Mouse (Mus musculus): Measurements from ENCODE around the gene Olfr1396. TPM values are rescaled to one million over a fixed set of nuclear protein-coding genes. Genes with fewer than 3 reads are reported as not detected.

Gene Olfr1396
- polyA plus RNA-seq (2016; fragmentation: Nextera tagmentation; extraction: Ambion mirVana): not detected in 2 replicates

- Histone ChIP-seq H3K9ac (no peak within 1 kb of the TSS), H3K4me3 (no peak within 1 kb of the TSS), H3K27me3 (no peaks in the 10 kb centered on the region), H3K4me2 (replicated peaks) (no peak within 1 kb of the TSS), H3K9me3 (replicated peaks) (no peaks in the 10 kb centered on the region), H3K4me1 (no peaks in the 10 kb centered on the region), H3K27ac (no peak within 1 kb of the TSS), H3K36me3 (no peaks in the 10 kb centered on the region)
- ATAC-seq (ENCODE audit: low FRiP score): no peak
These were observed at the start of gene Olfr1396 for GRCm38 (mm10) chr11:49114774-49115173. Gene Olfr1396 (minus strand): TSS chr11:49114874.

- no peak overlapping the region for H3K4me2 ChIP-seq (replicated peaks)
- H3K36me3 ChIP-seq: no peaks in the 10 kb centered on the region
- no peak overlapping the region for H3K9ac ChIP-seq
- no peak overlapping the region for H3K4me3 ChIP-seq
- no peaks in the 10 kb centered on the region for H3K4me1 ChIP-seq
- 90% methylated on average over 2 of the region's 2 CpGs for whole genome bisulfite sequencing
- no peak overlapping the region for H3K27ac ChIP-seq
- no peaks in the 10 kb centered on the region for H3K27me3 ChIP-seq
- H3K9me3 ChIP-seq (replicated peaks): no peaks in the 10 kb centered on the region
- no peak for ATAC-seq (ENCODE audit: low FRiP score)
These were observed 42.4 kb upstream of the Olfr1396 start for GRCm38 (mm10) chr11:49156821-49157814.

- Histone ChIP-seq H3K27me3 (no peaks in the 10 kb centered on the region), H3K36me3 (no peaks in the 10 kb centered on the region), H3K27ac (no peak within 1 kb of the TSS), H3K9me3 (replicated peaks) (no peaks in the 10 kb centered on the region), H3K4me1 (no peaks in the 10 kb centered on the region), H3K4me2 (replicated peaks) (no peak within 1 kb of the TSS), H3K4me3 (no peak within 1 kb of the TSS), H3K9ac (no peak within 1 kb of the TSS)
- ATAC-seq (ENCODE audit: low FRiP score): no peak
- 85% methylated on average over 1 of the region's 1 CpGs for WGBS
These were observed 39.4 kb upstream of the Olfr1396 start, which contains the start of gene Olfr1394 for GRCm38 (mm10) chr11:49154077-49154476. Gene Olfr1394 (plus strand): TSS chr11:49154377.

DNA sequence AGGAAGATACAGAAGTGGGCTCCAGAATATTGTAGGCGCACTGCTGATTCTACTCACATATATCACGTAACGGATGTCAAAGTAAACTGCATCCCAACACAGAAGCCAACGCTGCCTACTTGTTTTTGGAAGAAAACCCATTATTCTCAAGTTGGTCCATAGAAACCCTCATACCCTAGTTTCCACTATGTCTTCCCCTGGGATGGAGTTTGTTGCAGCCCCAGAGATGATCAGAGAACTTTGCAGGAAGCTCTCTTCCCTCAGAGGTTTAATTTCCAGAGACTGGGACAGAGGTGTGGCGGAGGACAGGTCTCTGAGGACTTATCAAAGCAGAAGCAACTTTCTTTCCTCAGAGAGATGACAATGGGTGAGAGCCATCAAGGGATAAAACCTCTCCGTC is 27.3 kb upstream of the Olfr1396 start, which contains the start of gene Olfr1395:
Gene Olfr1395 (plus strand): TSS at position 301 of the 400 bp plus-strand sequence.
- Histone ChIP-seq H3K9ac (no peak within 1 kb of the TSS), H3K9me3 (replicated peaks) (no peaks in the 10 kb centered on the region), H3K27me3 (no peaks in the 10 kb centered on the region), H3K27ac (no peak within 1 kb of the TSS), H3K36me3 (no peaks in the 10 kb centered on the region), H3K4me2 (replicated peaks) (no peak within 1 kb of the TSS), H3K4me3 (no peak within 1 kb of the TSS), H3K4me1 (no peaks in the 10 kb centered on the region)
- ATAC-seq (ENCODE audit: low FRiP score): no peak
- 90% methylated on average over 6 of the region's 6 CpGs for WGBS

DNA sequence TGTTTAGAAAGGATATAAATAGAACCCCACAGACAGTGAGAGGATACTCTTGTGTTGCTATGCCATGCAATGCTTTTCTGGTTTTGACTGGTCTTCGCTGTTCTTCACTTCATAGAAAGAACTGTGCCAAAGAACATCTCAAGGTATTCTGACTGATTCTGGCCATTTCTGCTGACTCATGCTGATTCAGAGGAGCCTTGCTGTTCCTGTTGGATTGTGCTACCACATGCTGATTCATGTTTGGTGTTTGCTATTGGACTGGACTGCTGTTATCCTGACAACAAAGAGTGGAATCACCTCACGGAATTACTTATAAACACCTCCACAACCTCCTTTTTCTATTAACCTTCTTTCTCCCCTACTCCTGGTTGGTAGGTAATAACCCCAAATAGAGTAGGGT is 9.5 kb upstream of the Olfr1396 start:
- no peaks in the 10 kb centered on the region for H3K9me3 ChIP-seq (replicated peaks)
- ATAC-seq (ENCODE audit: low FRiP score): no peak
- H3K4me1 ChIP-seq: no peaks in the 10 kb centered on the region
- WGBS: 89% methylated on average over 2 of the region's 2 CpGs
- H3K9ac ChIP-seq: no peak overlapping the region
- H3K27ac ChIP-seq: no peak overlapping the region
- no peaks in the 10 kb centered on the region for H3K27me3 ChIP-seq
- no peak overlapping the region for H3K4me2 ChIP-seq (replicated peaks)
- H3K36me3 ChIP-seq: no peaks in the 10 kb centered on the region
- no peak overlapping the region for H3K4me3 ChIP-seq

DNA sequence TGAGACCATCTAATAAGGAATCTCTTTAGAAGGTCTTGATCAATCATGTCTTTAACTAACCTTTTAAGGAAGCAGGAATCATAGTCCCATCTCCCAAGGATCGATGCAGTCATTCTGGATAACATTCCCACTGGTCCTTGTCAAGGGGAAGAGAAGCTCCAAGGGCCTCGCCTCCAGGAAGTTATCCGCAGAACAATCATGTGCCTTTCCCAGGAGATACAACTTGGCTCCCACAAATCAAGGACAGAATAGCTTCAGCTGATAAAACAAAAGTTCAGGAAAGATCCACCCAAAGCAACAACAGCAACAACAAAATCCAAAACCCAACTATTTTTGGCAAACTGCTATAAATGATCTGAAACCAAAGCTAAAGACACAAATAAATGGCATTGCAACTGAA is 5.0 kb upstream of the Olfr1396 start:
- Histone ChIP-seq H3K4me2 (replicated peaks) (no peak overlapping the region), H3K9me3 (replicated peaks) (no peaks in the 10 kb centered on the region), H3K4me3 (no peak overlapping the region), H3K27ac (no peak overlapping the region), H3K4me1 (no peaks in the 10 kb centered on the region), H3K9ac (no peak overlapping the region), H3K36me3 (no peaks in the 10 kb centered on the region), H3K27me3 (no peaks in the 10 kb centered on the region)
- no peak for ATAC-seq (ENCODE audit: low FRiP score)
- WGBS: 80% methylated on average over 3 of the region's 3 CpGs

DNA sequence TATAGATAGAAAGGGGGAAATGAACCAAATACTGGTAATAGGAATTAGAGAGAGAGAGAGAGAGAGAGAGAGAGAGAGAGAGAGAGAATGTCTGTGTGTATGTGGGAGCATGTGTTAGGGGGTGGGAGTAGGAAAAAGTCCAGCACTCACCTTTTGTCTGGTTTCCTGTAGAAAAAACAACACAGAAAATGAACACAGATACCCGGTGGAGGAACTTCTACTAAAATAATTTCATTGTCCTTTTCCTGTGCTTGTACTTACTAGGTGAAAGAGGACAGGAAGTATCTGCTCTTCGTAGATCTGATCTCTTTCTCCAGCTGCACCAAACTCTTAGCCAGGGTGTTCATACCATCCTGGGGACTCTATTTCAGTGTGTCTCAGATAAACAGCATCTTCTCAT is 516 bp downstream of the Olfr1396 start:
- Histone ChIP-seq H3K9me3 (replicated peaks) (no peaks in the 10 kb centered on the region), H3K4me1 (no peaks in the 10 kb centered on the region), H3K27ac (no peak overlapping the region), H3K36me3 (no peaks in the 10 kb centered on the region), H3K4me2 (replicated peaks) (no peak overlapping the region), H3K27me3 (no peaks in the 10 kb centered on the region), H3K9ac (no peak overlapping the region), H3K4me3 (no peak overlapping the region)
- ATAC-seq (ENCODE audit: low FRiP score): no peak
- WGBS: 78% methylated on average over 2 of the region's 2 CpGs

DNA sequence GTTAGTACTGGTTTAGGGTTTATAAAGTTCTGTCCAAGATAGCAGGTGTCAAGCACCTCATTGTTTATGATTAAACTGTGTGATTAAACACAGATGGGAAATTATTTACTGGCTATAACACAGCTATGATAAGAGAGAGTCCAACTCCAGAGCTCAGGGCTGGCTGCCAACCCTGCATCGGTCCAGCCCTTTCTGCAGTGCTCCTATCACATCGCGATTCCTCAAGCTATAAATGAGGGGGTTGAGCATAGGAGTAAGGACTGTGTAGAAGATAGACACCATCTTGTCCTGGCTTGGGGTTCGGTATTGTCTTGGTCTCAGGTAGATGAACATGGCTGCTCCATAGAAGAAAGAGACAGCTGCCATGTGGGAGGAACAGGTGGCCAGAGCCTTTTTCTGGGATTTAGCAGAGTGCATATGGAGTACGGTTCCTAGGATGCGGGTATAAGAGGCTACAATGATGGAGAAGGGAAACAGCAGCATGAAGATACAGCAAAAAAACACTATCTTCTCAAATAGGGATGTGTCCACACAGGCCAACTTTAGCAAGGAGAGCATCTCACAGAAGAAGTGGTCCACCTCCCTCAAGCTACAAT is 2.0 kb downstream of the Olfr1396 start:
- no peak for ATAC-seq (ENCODE audit: low FRiP score)
- H3K36me3 ChIP-seq: no peaks in the 10 kb centered on the region
- no peak overlapping the region for H3K4me2 ChIP-seq (replicated peaks)
- no peaks in the 10 kb centered on the region for H3K27me3 ChIP-seq
- no peaks in the 10 kb centered on the region for H3K9me3 ChIP-seq (replicated peaks)
- no peak overlapping the region for H3K9ac ChIP-seq
- no peak overlapping the region for H3K4me3 ChIP-seq
- no peaks in the 10 kb centered on the region for H3K4me1 ChIP-seq
- no peak overlapping the region for H3K27ac ChIP-seq
- WGBS: 93% methylated on average over 6 of the region's 6 CpGs

GRCm38 (mm10) chr11:49111000-49111399 is 3.7 kb downstream of the Olfr1396 start:
- Histone ChIP-seq H3K4me2 (replicated peaks) (no peak overlapping the region), H3K27me3 (no peaks in the 10 kb centered on the region), H3K9me3 (replicated peaks) (no peaks in the 10 kb centered on the region), H3K9ac (no peak overlapping the region), H3K4me3 (no peak overlapping the region), H3K36me3 (no peaks in the 10 kb centered on the region), H3K27ac (no peak overlapping the region), H3K4me1 (no peaks in the 10 kb centered on the region)
- ATAC-seq (ENCODE audit: low FRiP score): no peak
- WGBS: 83% methylated on average over 1 of the region's 1 CpGs

GRCm38 (mm10) chr11:49108833-49109232 is 5.8 kb downstream of the Olfr1396 start:
- H3K4me2 ChIP-seq (replicated peaks): no peak overlapping the region
- no peak overlapping the region for H3K4me3 ChIP-seq
- no peaks in the 10 kb centered on the region for H3K27me3 ChIP-seq
- H3K9me3 ChIP-seq (replicated peaks): no peaks in the 10 kb centered on the region
- H3K36me3 ChIP-seq: no peaks in the 10 kb centered on the region
- H3K27ac ChIP-seq: no peak overlapping the region
- no peak overlapping the region for H3K9ac ChIP-seq
- WGBS: 51% methylated on average over 1 of the region's 1 CpGs
- no peak for ATAC-seq (ENCODE audit: low FRiP score)
- H3K4me1 ChIP-seq: no peaks in the 10 kb centered on the region

- no peaks in the 10 kb centered on the region for H3K36me3 ChIP-seq
- H3K27me3 ChIP-seq: no peaks in the 10 kb centered on the region
- ATAC-seq (ENCODE audit: low FRiP score): no peak
- no peak overlapping the region for H3K27ac ChIP-seq
- H3K4me2 ChIP-seq (replicated peaks): no peak overlapping the region
- 75% methylated on average over 10 of the region's 10 CpGs for WGBS
- H3K4me1 ChIP-seq: no peaks in the 10 kb centered on the region
- no peak overlapping the region for H3K9ac ChIP-seq
- no peaks in the 10 kb centered on the region for H3K9me3 ChIP-seq (replicated peaks)
- H3K4me3 ChIP-seq: no peak overlapping the region
These were observed 6.8 kb downstream of the Olfr1396 start for GRCm38 (mm10) chr11:49107650-49108537.

GRCm38 (mm10) chr11:49105752-49106151 is 8.9 kb downstream of the Olfr1396 start:
- no peak for ATAC-seq (ENCODE audit: low FRiP score)
- WGBS: 83% methylated on average over 1 of the region's 1 CpGs
- H3K9me3 ChIP-seq (replicated peaks): no peaks in the 10 kb centered on the region

More at GRCm38 (mm10) chr11:49105752-49106151, 8.9 kb downstream of the Olfr1396 start:
- Histone ChIP-seq H3K4me1 (no peaks in the 10 kb centered on the region), H3K27me3 (no peaks in the 10 kb centered on the region; the same call in 1 of the 2 replicates), H3K4me3 (no peak overlapping the region), H3K27ac (no peak overlapping the region), H3K9ac (no peak overlapping the region), H3K4me2 (replicated peaks) (no peak overlapping the region), H3K36me3 (no peaks in the 10 kb centered on the region)

Measured in hindbrain, embryonic 12.5 days (tissue).